Mouse (Mus musculus) retina, adult 2 months (tissue): ENCODE results near the gene Prkn.

Source experiments
- DNase-seq: peaks from one replicate; pipeline ENCODE4 v3.0.0-alpha.2; 2012; ENCODE audit warnings: low read depth, low spot score

Gene Prkn

DNA sequence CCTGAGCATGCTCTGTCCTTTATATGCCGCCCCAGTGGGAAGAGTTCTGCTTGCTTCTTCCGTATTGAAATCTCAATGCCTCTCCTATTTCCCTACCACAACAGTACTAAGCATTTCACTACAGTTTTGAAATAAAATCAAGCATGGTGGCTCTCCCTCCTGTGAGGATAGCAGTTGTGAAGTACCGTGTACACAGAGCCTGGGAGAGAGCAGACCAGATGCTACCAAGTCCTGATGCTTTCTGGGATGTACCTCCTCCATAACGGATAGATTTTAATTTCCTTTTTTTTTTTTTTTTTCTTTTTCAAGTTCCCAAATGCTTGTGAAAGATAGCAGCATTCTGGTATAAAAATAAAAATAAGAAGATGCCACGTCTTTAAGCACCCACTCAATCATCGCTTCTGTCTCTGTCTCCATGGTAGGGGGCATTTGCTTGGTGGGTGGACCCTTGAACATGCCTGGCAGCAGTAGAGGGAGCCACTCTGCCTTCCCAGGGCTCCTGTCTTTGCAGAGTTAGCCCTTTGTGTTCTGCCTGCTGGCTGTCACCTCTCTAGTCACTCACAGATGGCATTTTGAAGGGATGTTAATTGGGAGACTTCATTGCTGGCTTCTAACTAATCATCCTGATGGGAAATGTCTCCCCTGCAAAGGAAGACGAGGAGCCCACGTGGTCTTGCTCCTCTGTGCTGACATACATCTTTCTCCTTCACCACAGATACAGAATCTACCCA, 1070.6 kb downstream of the Prkn start:
- DNase-seq: no peak

DNA sequence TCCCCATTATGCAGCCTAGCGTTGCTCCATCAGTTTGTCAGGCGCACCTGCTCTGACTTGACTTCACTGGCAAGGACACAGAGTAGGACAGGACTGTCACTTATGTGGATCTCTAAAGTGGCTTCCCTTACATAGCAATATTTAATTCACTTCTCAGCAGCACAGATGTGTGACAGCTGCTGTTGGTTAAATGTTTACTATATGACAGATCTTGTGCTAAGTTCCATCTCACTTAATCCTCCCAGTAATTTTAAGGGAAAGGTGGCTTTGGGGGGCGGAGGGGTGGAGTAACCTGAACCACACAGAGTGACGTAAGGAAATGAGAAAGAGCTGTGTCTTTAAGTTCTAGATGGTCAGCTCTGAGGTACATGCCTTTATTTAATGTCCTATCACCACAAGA, 1072.0 kb downstream of the Prkn start:
- no peak for DNase-seq

DNA sequence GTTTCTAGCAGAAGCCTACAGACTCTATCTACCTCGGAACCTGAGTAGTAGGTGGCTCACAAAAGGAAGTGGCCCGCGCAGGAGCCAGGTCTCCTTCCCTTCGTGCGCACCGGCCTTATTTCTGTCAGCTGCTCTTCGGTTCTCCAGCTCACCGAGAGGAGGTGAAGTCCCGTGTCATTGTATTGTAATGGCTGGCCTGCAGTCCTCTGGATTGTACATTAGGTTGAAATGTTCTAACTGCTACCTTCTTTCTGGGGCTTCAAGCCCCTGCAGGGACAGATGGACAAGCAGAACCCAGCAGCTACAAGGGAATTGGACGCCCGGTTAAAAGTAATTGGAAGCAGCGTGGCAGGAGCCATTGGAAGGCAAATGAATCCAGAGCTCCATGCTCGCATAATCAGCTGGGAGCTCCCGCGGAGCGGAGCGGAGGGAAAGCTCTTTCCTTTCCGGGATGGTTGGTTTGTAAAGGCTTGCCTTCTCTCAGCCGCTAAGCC, 1072.7 kb downstream of the Prkn start:
- no peak for DNase-seq

DNA sequence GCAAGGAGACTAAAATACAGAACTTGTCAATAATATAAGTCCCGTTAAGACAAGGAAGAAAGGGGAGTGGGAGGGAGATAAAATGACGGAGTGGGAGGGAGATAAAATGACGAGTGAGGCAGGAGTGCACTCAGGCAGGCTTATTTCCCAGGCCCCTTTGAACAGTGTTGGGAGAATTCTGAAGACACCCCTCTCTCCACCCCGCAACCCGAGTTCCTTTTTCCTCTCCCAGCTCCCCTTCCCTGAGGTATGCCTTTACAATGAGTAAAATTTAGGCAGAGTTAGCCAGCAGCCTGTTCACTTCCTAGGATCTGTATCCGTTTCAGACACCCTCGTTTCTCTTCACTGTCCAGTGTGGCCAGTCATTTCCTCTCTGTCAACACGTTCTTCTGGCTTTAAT, 1073.4 kb downstream of the Prkn start:
- no peak for DNase-seq

DNA sequence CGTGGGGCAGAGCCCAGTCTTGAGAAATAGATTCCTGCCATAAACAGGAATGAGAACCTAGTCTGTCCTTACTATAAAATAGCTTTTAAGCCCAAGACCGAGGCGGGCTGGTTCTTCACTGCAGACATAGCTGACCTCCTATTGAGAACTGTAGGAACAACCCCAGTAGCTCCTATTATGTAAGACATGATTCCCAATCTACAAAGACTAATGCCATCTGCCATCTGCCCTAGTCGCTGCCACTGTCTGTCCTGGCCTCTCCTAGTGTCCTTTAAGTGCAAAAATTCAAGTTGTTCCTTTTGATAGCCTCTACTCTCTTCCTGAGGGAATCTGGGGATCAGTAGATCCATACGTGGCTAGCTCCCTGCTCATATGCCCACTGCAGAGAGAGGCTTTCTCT, 1074.3 kb downstream of the Prkn start:
- DNase-seq: no peak

DNA sequence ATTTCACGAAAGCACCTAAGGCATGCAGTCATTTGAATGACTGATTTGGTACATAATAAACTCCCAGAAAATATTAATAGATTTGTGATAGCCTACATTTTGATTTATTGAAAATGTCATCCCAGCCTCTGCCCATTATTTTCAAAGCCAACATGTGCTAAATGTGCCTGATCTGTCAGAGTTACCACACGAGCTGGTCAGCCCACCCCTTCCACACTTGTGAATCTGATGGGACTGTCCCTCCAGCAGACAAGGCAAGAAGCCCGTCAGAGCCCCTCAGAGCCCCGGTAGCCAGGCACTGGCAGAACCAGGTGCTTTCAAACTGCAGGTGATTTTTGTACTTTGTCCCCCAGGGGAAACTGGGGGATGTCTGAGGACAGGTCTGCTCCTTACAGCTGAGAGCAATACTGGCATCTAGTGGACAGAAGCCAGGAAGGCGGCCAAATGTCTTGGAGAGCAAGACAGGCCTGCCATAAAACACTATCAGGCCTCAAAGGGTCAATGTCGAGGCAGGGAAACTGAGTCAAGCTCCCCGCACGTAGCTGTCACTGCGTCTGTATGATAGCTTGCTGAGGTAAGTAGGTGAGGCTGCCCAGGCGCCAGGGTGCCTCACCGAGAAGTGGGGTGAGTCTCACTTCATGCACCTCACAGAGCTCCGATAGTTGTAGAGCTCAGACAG, 1078.1 kb downstream of the Prkn start:
- DNase-seq: no peak

DNA sequence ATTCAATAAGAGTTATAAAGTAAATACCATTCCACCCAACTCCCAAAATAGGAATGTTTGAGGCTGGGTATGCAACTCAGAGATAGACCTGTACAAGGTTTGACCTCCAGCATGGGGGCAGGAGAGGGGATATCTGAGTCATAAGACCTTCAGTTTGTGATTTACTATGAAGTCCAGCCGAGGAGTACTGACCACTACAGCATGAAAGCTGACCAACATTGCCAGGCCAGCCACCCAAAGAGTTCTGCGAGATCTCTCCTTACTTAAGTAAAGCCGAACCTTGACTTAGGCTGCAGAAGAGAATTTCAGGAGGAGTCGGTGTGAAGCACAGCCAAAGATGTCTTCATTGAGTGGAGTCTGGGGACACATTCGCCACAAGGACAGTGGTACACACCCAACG, 1079.4 kb downstream of the Prkn start:
- DNase-seq: no peak

DNA sequence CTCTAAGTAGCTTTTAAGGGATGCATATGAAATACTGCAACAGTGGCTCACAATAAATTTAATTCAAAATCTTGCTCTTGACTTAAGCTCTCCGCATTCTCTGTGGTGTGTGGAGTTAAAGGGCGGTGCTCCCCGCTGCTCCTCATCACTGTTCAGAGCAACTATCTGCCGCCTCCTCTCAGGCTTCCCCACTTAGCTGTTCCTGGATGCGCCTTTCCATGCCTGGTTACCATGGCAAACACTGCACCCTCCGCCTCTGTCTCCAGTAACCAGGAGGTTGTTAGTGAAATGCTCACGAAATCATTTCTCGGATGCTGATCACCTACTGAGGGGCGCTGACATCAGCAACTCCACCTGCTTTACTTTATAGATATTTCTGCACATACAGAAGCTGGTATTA, 1080.8 kb downstream of the Prkn start:
- DNase-seq: no peak

DNA sequence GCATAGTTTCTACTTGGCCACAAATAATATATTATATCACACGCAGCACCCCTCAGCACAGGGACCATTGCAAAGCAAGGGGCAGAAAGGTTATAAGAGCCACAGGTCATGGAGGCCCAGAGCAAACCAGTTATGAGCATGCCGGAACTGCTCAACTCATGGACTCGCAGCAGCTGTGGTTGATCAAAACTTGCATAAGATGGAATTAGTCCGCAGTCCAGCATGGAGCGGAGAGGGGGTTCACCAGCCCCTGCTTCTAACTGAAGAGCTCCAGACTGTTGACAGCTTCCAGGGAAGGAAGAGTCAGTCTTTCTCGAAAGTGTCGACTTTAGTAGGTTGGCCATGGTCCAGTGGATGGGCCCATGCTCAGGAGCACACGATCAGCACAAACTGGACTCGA, 1083.8 kb downstream of the Prkn start:
- no peak for DNase-seq

DNA sequence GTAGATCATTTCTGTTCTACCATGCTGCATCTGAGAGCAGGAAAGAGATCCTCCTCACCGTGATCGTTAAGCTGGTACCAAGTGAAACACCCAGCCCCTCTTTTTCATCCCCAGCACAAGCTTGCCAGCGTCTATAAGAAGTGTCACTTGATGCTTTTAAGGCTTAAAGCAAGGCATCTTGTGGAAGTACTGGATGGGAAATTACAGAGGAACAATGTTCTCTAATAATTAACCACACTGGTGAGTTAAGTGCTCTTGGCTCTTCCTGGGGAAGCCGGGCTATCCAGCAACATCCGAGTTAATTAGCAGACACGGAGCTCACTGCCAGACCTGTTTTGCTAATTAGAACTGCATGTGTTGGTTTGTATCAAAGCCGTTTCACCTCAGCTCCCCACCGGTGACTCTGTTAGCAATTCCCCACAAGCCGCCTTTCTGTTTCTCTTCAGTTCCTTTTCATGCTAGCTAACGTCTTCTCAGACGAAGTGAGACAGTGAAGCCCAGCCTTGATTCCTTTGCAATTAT, 1086.7 kb downstream of the Prkn start:
- DNase-seq: no peak

DNA sequence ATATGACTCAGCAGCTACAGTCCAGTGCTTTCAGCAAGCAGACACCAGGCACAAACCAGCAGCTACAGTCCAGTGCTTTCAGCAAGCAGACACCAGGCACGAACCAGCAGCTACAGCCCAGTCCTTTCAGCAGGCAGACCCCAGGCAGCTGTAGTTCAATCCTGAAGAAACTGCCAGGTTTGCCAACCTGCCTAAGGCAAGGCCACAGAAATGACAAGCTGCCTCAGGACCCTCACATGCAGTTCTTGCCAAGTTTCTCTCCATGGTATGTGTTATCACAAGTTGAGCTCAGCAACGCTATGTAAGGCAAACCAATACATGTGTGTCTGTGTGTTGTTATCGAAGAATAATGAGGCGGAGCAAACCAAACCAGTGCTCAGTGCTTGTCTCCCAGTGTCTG, 1091.5 kb downstream of the Prkn start:
- DNase-seq: no peak

DNA sequence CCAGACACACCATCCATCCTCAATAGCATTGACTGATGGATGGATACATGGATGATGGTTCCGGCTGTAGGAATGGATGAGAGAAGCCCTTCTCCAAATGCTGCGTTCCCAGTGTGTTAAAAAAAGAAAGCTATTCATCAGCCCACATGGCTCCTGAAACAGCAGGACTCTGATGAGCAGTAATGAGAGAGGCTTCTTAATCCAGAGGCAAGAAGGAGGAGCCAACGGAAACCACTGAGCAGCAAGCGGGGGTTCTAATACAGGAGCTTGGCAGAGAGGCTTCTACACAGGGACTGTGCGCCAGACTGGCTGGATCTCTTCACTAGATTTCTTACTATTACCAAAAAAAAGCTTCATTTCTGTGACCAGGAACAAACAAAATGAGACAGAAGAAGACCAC, 1093.6 kb downstream of the Prkn start:
- DNase-seq: no peak

DNA sequence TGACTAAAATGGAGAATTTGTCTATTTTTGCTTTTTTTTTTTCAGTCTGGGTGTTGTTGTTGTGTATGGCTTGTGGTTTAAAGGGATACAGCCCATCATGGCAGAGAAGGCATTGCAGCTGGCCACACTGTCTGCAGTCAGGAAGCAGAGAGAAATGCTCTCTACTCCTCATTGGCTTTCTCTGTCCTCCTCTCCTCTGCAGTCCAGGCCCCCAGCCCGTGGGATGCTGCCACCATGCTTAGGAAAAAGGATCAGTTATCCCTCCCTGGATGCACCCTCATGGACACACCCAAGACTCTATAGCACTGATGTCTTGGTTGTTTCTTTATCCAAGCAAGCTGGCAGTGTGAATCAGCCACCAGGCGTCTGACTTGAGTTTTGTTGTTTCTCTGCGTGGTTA, 1107.3 kb downstream of the Prkn start:
- no peak for DNase-seq

DNA sequence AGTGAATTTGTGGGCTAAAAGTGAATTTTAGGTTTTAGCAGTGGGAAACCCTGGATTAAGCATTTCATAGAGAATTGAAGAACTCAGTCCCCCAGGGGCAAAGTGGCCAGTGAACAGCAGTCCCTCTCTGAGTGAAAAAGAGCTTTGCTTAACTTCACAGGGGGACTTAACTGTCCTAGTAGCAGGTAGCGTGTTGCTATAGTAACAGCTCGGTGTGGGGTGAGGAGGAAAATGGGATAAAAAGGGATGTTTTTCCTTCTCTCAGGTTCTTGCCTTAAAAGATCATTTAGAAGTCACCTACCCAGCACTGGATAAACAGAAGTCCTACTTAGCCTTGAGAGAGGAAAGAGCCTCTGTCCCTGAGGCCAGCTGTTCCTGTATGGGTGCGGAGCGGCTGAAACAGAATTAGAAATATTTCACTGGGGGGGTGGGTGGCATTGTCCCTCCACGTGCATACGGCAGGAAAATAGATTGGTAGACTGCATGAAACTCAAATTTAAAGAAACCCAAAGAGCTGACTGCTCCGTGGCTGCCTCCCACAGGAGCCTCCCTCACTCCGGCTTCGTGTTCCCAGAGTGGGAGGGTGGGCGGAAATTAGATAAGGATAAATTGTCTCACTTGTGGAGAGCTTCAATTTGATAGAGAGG, 1109.5 kb downstream of the Prkn start:
- DNase-seq: no peak

DNA sequence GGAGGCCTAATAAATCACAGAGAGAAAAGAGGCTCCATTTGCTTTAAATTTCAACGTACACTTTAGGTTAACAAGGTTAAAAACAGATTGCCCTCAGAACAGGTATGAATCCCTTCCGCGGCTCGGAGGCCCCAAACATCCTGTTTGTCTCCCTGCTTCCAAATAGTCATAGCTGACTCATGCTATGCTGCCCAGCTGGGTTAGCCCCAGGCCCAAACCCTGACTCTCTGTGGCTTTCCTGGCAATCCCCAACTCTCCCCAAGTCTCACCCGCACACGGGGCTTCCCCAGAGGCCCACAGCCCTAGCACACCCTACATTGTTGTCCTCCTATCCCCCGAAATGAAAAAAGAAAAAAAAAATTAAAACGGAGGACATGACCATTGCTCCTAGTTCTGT, 1110.0 kb downstream of the Prkn start:
- no peak for DNase-seq

DNA sequence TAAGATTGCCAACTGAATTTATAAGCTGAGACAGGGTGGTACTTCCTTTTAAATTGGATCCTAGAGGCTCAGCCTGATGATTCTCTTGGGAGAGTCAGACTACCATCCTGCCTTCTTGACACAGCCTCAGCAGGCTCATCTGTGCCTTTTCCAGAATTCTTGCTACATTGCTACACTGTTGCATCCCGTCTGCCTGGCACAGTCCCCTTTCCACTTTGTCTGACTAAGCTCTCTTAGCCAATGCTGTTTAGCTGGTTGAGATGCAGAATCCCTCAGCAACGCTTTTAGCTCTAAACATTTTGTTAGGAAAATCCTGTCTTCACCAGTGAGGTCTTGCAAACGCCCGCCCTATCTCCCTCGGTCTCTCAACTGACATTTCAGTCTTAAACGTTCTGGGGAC, 1115.1 kb downstream of the Prkn start:
- DNase-seq: no peak

DNA sequence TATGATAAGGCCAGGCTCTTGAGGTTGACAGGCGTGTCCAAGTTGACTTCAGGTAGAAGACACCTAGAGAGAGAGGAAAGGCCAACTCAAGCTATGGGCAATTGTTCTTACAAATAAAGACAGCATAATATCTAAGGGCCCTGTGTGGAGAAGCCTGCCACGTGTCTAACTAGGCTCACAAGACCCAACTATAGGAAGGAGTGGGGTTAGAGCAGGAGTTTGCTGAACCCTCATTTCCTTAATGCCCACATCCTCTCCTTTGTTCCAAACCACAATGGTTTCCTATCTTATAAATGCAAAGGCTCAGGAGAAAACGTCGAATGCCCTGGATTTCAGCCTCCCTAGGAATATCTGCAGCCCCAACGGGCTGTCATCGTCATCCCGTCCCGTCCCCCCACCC, 1120.3 kb downstream of the Prkn start:
- DNase-seq: no peak

DNA sequence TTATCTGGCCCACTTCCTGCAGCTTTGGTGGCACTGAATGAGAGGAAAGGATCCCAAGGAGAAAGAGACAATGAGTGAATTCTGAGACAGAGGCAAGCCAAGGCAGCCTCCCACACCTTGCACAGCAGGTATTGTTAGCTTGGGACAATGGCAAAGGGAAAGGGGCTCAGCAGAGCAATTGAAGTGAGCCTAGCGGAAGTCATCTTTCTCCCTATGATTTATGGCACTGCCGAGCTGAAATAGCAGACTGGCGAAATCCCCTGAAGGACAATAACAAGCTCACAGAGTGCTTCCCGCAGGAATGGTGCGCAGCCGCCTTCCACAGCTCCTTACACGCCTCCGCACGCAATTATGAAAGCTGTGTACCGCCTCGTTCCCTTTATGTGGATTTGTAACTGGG, 1122.6 kb downstream of the Prkn start:
- DNase-seq: no peak

DNA sequence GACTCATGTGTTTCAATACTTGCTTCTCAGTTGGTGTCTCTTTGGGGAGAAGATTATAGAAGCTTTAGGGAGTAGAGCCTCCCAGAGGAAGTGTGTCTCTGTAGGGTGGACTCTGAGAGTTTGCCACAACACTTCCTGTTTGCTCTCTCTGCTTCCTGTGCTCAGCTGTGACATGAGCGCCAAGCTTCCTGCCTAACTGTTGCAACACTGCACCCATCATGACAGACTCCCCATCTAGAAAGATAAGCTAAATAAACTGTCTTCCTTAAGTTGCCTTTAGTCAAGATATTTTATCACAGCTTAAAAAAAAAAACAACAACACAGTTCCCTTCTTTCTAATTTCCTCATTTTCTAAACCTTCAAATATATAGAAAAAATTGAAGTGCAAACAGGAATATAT, 1130.0 kb downstream of the Prkn start:
- DNase-seq: no peak

DNA sequence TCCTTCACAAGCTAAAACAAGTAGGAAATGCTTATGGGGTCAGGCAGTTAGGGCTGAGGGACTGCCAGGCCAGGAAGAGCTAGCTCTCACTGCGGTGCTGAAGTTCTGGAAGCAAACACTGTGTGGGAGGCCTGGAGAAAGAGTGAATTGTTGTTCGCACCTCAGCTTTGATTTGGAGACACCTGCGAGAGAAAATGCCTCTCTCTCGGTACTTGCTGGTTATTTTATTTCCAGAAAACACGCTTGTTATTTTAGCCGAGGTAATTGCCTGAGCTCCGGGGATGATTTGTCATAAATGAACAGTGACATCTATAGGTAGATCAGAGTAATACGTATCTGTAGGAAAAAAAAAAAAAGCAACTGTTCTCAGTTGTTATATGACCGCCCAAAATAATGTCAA, 1132.4 kb downstream of the Prkn start:
- no peak for DNase-seq

DNA sequence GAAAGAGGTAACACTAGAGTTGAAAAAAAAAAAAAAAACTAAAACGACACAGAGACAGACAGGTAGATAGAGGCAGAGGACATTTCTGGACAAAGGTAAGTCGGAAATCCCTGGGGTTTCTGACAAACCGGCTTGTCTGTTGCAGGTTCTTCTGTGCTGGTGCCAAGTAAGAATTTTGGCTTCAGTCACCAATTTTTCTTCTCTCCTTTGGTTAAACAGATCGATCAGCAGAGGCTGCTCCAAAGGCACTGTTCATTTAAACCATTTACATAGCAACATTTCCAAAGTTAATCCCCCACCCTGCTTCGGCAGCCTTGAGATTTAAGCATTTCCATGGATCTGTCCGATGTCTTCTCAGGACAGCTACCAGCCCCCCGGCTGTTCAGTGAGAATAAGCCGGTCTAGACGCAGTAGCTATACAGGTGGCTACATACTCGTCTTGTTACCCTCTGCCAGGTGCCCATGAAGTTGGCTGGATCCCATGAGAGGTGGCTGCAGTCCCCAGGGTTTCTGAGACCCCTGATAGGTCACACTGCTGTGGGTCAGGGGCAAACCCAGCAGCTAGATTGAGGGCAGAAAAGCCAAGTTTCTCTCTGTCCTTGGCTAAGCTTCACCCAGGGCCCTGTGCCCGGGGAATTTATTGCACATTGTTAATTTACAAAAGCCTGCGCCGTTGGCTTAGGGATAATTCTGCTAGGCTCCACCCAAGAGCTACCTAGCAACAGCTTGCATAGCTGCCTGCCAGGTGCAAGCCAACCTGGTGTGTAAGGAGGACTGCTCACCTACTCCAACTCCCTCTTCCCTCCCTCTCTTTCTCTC, 1133.0 kb downstream of the Prkn start:
- DNase-seq: no peak

DNA sequence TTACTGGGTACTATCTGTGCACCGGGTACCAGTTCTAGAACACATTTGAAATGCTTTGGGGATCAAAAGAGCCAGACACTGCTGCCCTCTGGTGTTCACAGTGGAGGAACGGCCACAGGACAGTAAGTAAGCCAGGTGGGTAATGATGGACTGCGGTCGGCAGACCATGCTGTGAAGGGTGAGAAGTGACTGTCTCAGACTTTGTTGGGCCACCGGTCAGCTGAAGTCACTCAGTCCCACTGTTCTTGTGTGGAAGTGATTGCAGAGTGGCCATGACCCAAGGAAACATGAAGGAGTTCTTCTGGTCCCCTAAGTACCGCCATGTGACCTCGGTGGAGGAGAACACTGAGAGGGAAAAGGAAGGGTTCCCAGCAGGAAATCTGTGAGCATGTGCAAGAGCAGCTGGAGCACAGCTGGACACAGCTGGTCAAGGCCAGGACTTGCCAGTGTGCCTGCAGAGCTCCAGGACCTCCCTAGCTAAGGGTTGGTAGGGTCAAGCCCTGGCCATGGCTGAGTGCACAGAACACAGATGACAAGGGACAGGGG, 1135.0 kb downstream of the Prkn start:
- DNase-seq: no peak
